Mouse (Mus musculus) heart, postnatal 0 days (tissue): ENCODE data around the gene Wdhd1. TPM values are rescaled to one million over a fixed set of nuclear protein-coding genes. Genes with fewer than 3 reads are reported as not detected.

Experiments
- ATAC-seq: fragments of 200-750 bp; cut with Nextera tagmentation; 2 replicates; pipeline ENCODE4 v1.8.0; 2017; ENCODE audit warnings: low read depth, moderate number of reproducible peaks, moderate library complexity; ENCODE audit not compliant: insufficient read depth
- DNase-seq: peaks from one replicate; pipeline ENCODE4 v3.0.0-alpha.2; 2016; ENCODE audit warnings: low spot score
- H3K27ac ChIP-seq: fragments of 300-500 bp; sonication (generic); 2 replicates; pipeline ENCODE4 v1.5.1; 2014; ENCODE audit warnings: low read depth, mild to moderate bottlenecking
- H3K27me3 ChIP-seq: fragments of 300-500 bp; sonication (generic); 2 replicates; pipeline ENCODE4 v1.6.1; 2014; ENCODE audit warnings: low read length, mixed read lengths; ENCODE audit not compliant: control insufficient read depth, insufficient read depth
- H3K36me3 ChIP-seq: fragments of 300-500 bp; sonication (generic); replicated peaks from 2 replicates; pipeline ENCODE4 v1.6.1; 2014; ENCODE audit warnings: low read length, mixed read lengths; ENCODE audit not compliant: control insufficient read depth, insufficient read depth
- H3K4me1 ChIP-seq: fragments of 300-500 bp; sonication (generic); 2 replicates; pipeline ENCODE4 v1.6.1; 2014; ENCODE audit warnings: antibody characterized with exemption; ENCODE audit not compliant: control insufficient read depth, insufficient read depth
- H3K4me2 ChIP-seq: fragments of 300-500 bp; sonication (generic); 2 replicates; pipeline ENCODE4 v1.6.1; 2014; ENCODE audit warnings: low read depth, mild to moderate bottlenecking, low read length, moderate library complexity
- H3K4me3 ChIP-seq: fragments of 300-500 bp; sonication (generic); 2 replicates; pipeline ENCODE4 v1.5.1; 2014; ENCODE audit warnings: low read depth, low read length
- H3K9ac ChIP-seq: fragments of 300-500 bp; sonication (generic); replicated peaks from 2 replicates; pipeline ENCODE4 v1.6.1; 2014; ENCODE audit warnings: low read depth, low read length, mixed read lengths
- H3K9me3 ChIP-seq: fragments of 300-500 bp; sonication (generic); replicated peaks from 2 replicates; pipeline ENCODE4 v1.6.1; 2016; ENCODE audit warnings: low read length; ENCODE audit not compliant: control insufficient read depth
- CTCF ChIP-seq: IDR thresholded peaks from 2 replicates; pipeline ENCODE4 v1.5.1; 2016; ENCODE audit warnings: antibody characterized with exemption, control low read depth, low read depth
- EP300 ChIP-seq: IDR thresholded peaks from 2 replicates; pipeline ENCODE4 v1.6.1; 2016; ENCODE audit warnings: antibody characterized with exemption, low read depth
- WGBS: fragments of 180-500 bp; shearing (Covaris S2); extraction: QIAGEN DNeasy Blood & Tissue Kit; methylation state at CpG from one replicate; pipeline ENCODE4 v1.1.7; 2014; 5-methylcytosine and 5-hydroxymethylcytosine counted together
- polyA plus RNA-seq: library from polyadenylated mRNA; unstranded; fragments of >200 nt; fragmentation: Nextera tagmentation; extraction: Ambion mirVana; gene quantifications from 2 replicates; pipeline ENCODE4 v1.2.1, GENCODE M21; 2015
- total RNA-seq: library from RNA; depleted of rRNA; stranded (reverse); fragments of >200 nt; gene quantifications from 2 replicates; pipeline ENCODE4 v1.2.3, GENCODE M21; 2014; ENCODE audit warnings: low replicate concordance

Gene Wdhd1
- total and polyA plus RNA-seq, 2 experiments from 2014 or later = 3.9 to 4.5 TPM

GRCm38 (mm10) chr14:47309061-47309460 lies 32.4 kb upstream of the Wdhd1 start:
- Histone ChIP-seq H3K9me3 (no peaks in the 10 kb centered on the region), H3K4me3 (no peak overlapping the region), H3K27ac (no peak overlapping the region), H3K36me3 (peaks cover 50% of the 10 kb centered on the region), H3K4me1 (no peaks in the 10 kb centered on the region), H3K4me2 (no peak overlapping the region), H3K27me3 (no peaks in the 10 kb centered on the region), H3K9ac (no peak overlapping the region)
- ATAC-seq = no peak
- no peak for DNase-seq
- WGBS = 97% methylated on average over 1 of the region's 1 CpGs
- TF ChIP-seq CTCF = no peak
- TF ChIP-seq EP300 = no peak

- Histone ChIP-seq H3K4me1 (peaks cover 2% of the 10 kb centered on the region; the same call in 1 of the 2 replicates), H3K27ac (no peak overlapping the region), H3K27me3 (no peaks in the 10 kb centered on the region), H3K4me3 (no peak overlapping the region), H3K9me3 (no peaks in the 10 kb centered on the region), H3K4me2 (no peak overlapping the region), H3K9ac (no peak overlapping the region), H3K36me3 (peaks cover 42% of the 10 kb centered on the region)
- DNase-seq = no peak
- TF ChIP-seq EP300 (no peak), CTCF (no peak)
- 73% methylated on average over 3 of the region's 3 CpGs for WGBS
- no peak for ATAC-seq
Observed at GRCm38 (mm10) chr14:47307669-47308068, 31.0 kb upstream of the Wdhd1 start.

- ATAC-seq (no peak), DNase-seq (no peak)
- H3K27me3 ChIP-seq = no peaks in the 10 kb centered on the region
- H3K27ac ChIP-seq = no peak overlapping the region
- H3K4me1 ChIP-seq = peaks cover 4% of the 10 kb centered on the region; the same call in 1 of the 2 replicates
- H3K4me2 ChIP-seq = no peak overlapping the region
- no peaks in the 10 kb centered on the region for H3K9me3 ChIP-seq
- no peak overlapping the region for H3K9ac ChIP-seq
- WGBS = 88% methylated on average over 4 of the region's 4 CpGs
- H3K4me3 ChIP-seq = no peak overlapping the region
- no peak for TF ChIP-seq EP300
- TF ChIP-seq CTCF = no peak
- peaks cover 28% of the 10 kb centered on the region for H3K36me3 ChIP-seq
Observed at GRCm38 (mm10) chr14:47305933-47306332, 29.3 kb upstream of the Wdhd1 start.

GRCm38 (mm10) chr14:47304814-47305405 lies 28.3 kb upstream of the Wdhd1 start:
- no peak overlapping the region for H3K9ac ChIP-seq
- 82% methylated on average over 6 of the region's 6 CpGs for WGBS
- H3K4me1 ChIP-seq = peaks cover 5% of the 10 kb centered on the region
- no peak for ATAC-seq
- H3K4me3 ChIP-seq = no peak overlapping the region
- no peaks in the 10 kb centered on the region for H3K27me3 ChIP-seq
- no peaks in the 10 kb centered on the region for H3K9me3 ChIP-seq
- TF ChIP-seq EP300 = no peak
- TF ChIP-seq CTCF = no peak
- H3K27ac ChIP-seq = no peak overlapping the region
- H3K36me3 ChIP-seq = peaks cover 18% of the 10 kb centered on the region
- H3K4me2 ChIP-seq = no peak overlapping the region
- DNase-seq = no peak

- Histone ChIP-seq H3K9ac (no peak overlapping the region), H3K4me1 (peaks cover 12% of the 10 kb centered on the region), H3K9me3 (no peaks in the 10 kb centered on the region), H3K27me3 (no peaks in the 10 kb centered on the region), H3K4me3 (no peak overlapping the region), H3K27ac (no peak overlapping the region), H3K36me3 (0 out of 2 replicates have a peak, but pooled peaks cover 3% of the 10 kb centered on the region), H3K4me2 (no peak overlapping the region)
- TF ChIP-seq CTCF (no peak), EP300 (no peak)
- DNase-seq (no peak), ATAC-seq (no peak)
- WGBS = 71% methylated on average over 14 of the region's 14 CpGs
Observed at GRCm38 (mm10) chr14:47302885-47303680, 26.4 kb upstream of the Wdhd1 start.
